Mouse (Mus musculus): ENCODE measurements around the gene Dlg2. TPM values are rescaled to one million over a fixed set of nuclear protein-coding genes. Genes with fewer than 3 reads are reported as not detected.

The Dlg2 gene
- polyA plus RNA-seq, 1 experiment, result 0.85 TPM

GRCm38 (mm10) chr7:91429712-91430275 lies 953.3 kb downstream of the Dlg2 start:
- Histone ChIP-seq H3K4me1 (ENCODE audit: control insufficient read depth, insufficient read depth, low read length) (no peaks in the 10 kb centered on the region), H3K27ac (ENCODE audit: insufficient read depth, low read length) (no peak overlapping the region), H3K9me3 (replicated peaks; ENCODE audit: control insufficient read depth, insufficient read depth, low read length, poor library complexity, severe bottlenecking) (no peaks in the 10 kb centered on the region), H3K4me3 (ENCODE audit: low read depth, low read length) (no peak overlapping the region), H3K9ac (ENCODE audit: low read depth, poor library complexity, severe bottlenecking) (no peak overlapping the region), H3K36me3 (ENCODE audit: control insufficient read depth, insufficient read depth, low read length, poor library complexity, severe bottlenecking) (no peaks in the 10 kb centered on the region), H3K27me3 (ENCODE audit: control insufficient read depth, insufficient read depth, low read length, poor library complexity, severe bottlenecking) (no peaks in the 10 kb centered on the region)
- TF ChIP-seq CTCF (IDR thresholded peaks at IDR 0.05; ENCODE audit: low read depth, low read length), result no peak
- TF ChIP-seq EP300 (IDR thresholded peaks at IDR 0.05; ENCODE audit: insufficient read depth, low read depth, low read length), result no peak
- TF ChIP-seq POLR2A (IDR thresholded peaks at IDR 0.05; ENCODE audit: insufficient read depth, low read length), result no peak

- H3K4me1 ChIP-seq (ENCODE audit: control insufficient read depth, insufficient read depth, low read length), result no peaks in the 10 kb centered on the region
- no peak overlapping the region for H3K27ac ChIP-seq (ENCODE audit: insufficient read depth, low read length)
- H3K9me3 ChIP-seq (replicated peaks; ENCODE audit: control insufficient read depth, insufficient read depth, low read length, poor library complexity, severe bottlenecking), result no peaks in the 10 kb centered on the region
- H3K4me3 ChIP-seq (ENCODE audit: low read depth, low read length), result no peak overlapping the region
- TF ChIP-seq CTCF (IDR thresholded peaks at IDR 0.05; ENCODE audit: low read depth, low read length) (peak; percentile 28), EP300 (IDR thresholded peaks at IDR 0.05; ENCODE audit: insufficient read depth, low read depth, low read length) (no peak)
- H3K27me3 ChIP-seq (ENCODE audit: control insufficient read depth, insufficient read depth, low read length, poor library complexity, severe bottlenecking), result no peaks in the 10 kb centered on the region
- H3K36me3 ChIP-seq (ENCODE audit: control insufficient read depth, insufficient read depth, low read length, poor library complexity, severe bottlenecking), result no peaks in the 10 kb centered on the region
- no peak overlapping the region for H3K9ac ChIP-seq (ENCODE audit: low read depth, poor library complexity, severe bottlenecking)
Measured at GRCm38 (mm10) chr7:91431594-91432240, 955.2 kb downstream of the Dlg2 start.

- H3K27ac ChIP-seq (ENCODE audit: insufficient read depth, low read length), result no peak overlapping the region
- no peak for TF ChIP-seq POLR2A (IDR thresholded peaks at IDR 0.05; ENCODE audit: insufficient read depth, low read length)
- H3K9ac ChIP-seq (ENCODE audit: low read depth, poor library complexity, severe bottlenecking), result no peak overlapping the region
- H3K4me1 ChIP-seq (ENCODE audit: control insufficient read depth, insufficient read depth, low read length), result no peaks in the 10 kb centered on the region
- H3K9me3 ChIP-seq (replicated peaks; ENCODE audit: control insufficient read depth, insufficient read depth, low read length, poor library complexity, severe bottlenecking), result no peaks in the 10 kb centered on the region
- H3K4me3 ChIP-seq (ENCODE audit: low read depth, low read length), result no peak overlapping the region
- H3K36me3 ChIP-seq (ENCODE audit: control insufficient read depth, insufficient read depth, low read length, poor library complexity, severe bottlenecking), result no peaks in the 10 kb centered on the region
- H3K27me3 ChIP-seq (ENCODE audit: control insufficient read depth, insufficient read depth, low read length, poor library complexity, severe bottlenecking), result no peaks in the 10 kb centered on the region
Measured at GRCm38 (mm10) chr7:91432563-91432962, 956.1 kb downstream of the Dlg2 start.

- no peaks in the 10 kb centered on the region for H3K4me1 ChIP-seq (ENCODE audit: control insufficient read depth, insufficient read depth, low read length)
- no peaks in the 10 kb centered on the region for H3K27me3 ChIP-seq (ENCODE audit: control insufficient read depth, insufficient read depth, low read length, poor library complexity, severe bottlenecking)
- TF ChIP-seq EP300 (IDR thresholded peaks at IDR 0.05; ENCODE audit: insufficient read depth, low read depth, low read length), result no peak
- TF ChIP-seq CTCF (IDR thresholded peaks at IDR 0.05; ENCODE audit: low read depth, low read length), result no peak
- TF ChIP-seq POLR2A (IDR thresholded peaks at IDR 0.05; ENCODE audit: insufficient read depth, low read length), result no peak
- no peaks in the 10 kb centered on the region for H3K36me3 ChIP-seq (ENCODE audit: control insufficient read depth, insufficient read depth, low read length, poor library complexity, severe bottlenecking)
- no peaks in the 10 kb centered on the region for H3K9me3 ChIP-seq (replicated peaks; ENCODE audit: control insufficient read depth, insufficient read depth, low read length, poor library complexity, severe bottlenecking)
- no peak overlapping the region for H3K9ac ChIP-seq (ENCODE audit: low read depth, poor library complexity, severe bottlenecking)
- H3K27ac ChIP-seq (ENCODE audit: insufficient read depth, low read length), result no peak overlapping the region
- H3K4me3 ChIP-seq (ENCODE audit: low read depth, low read length), result no peak overlapping the region
Measured at GRCm38 (mm10) chr7:91434739-91435138, 958.3 kb downstream of the Dlg2 start.

- Histone ChIP-seq H3K9ac (ENCODE audit: low read depth, poor library complexity, severe bottlenecking) (no peak overlapping the region), H3K4me1 (ENCODE audit: control insufficient read depth, insufficient read depth, low read length) (no peaks in the 10 kb centered on the region), H3K36me3 (ENCODE audit: control insufficient read depth, insufficient read depth, low read length, poor library complexity, severe bottlenecking) (no peaks in the 10 kb centered on the region), H3K27me3 (ENCODE audit: control insufficient read depth, insufficient read depth, low read length, poor library complexity, severe bottlenecking) (no peaks in the 10 kb centered on the region), H3K9me3 (replicated peaks; ENCODE audit: control insufficient read depth, insufficient read depth, low read length, poor library complexity, severe bottlenecking) (no peaks in the 10 kb centered on the region), H3K27ac (ENCODE audit: insufficient read depth, low read length) (no peak overlapping the region), H3K4me3 (ENCODE audit: low read depth, low read length) (no peak overlapping the region)
- TF ChIP-seq POLR2A (IDR thresholded peaks at IDR 0.05; ENCODE audit: insufficient read depth, low read length) (no peak), EP300 (IDR thresholded peaks at IDR 0.05; ENCODE audit: insufficient read depth, low read depth, low read length) (no peak), CTCF (IDR thresholded peaks at IDR 0.05; ENCODE audit: low read depth, low read length) (no peak)
Measured at GRCm38 (mm10) chr7:91440326-91440725, 963.9 kb downstream of the Dlg2 start.

GRCm38 (mm10) chr7:91442447-91443376 lies 966.2 kb downstream of the Dlg2 start:
- no peak overlapping the region for H3K9ac ChIP-seq (ENCODE audit: low read depth, poor library complexity, severe bottlenecking)
- H3K9me3 ChIP-seq (replicated peaks; ENCODE audit: control insufficient read depth, insufficient read depth, low read length, poor library complexity, severe bottlenecking), result no peaks in the 10 kb centered on the region
- no peak for TF ChIP-seq EP300 (IDR thresholded peaks at IDR 0.05; ENCODE audit: insufficient read depth, low read depth, low read length)
- no peak for TF ChIP-seq POLR2A (IDR thresholded peaks at IDR 0.05; ENCODE audit: insufficient read depth, low read length)
- no peak for TF ChIP-seq CTCF (IDR thresholded peaks at IDR 0.05; ENCODE audit: low read depth, low read length)
- H3K27ac ChIP-seq (ENCODE audit: insufficient read depth, low read length), result no peak overlapping the region
- H3K4me1 ChIP-seq (ENCODE audit: control insufficient read depth, insufficient read depth, low read length), result no peaks in the 10 kb centered on the region
- no peaks in the 10 kb centered on the region for H3K27me3 ChIP-seq (ENCODE audit: control insufficient read depth, insufficient read depth, low read length, poor library complexity, severe bottlenecking)
- H3K36me3 ChIP-seq (ENCODE audit: control insufficient read depth, insufficient read depth, low read length, poor library complexity, severe bottlenecking), result no peaks in the 10 kb centered on the region
- H3K4me3 ChIP-seq (ENCODE audit: low read depth, low read length), result no peak overlapping the region

Measured in ES-Bruce4 (cell line).